Mouse (Mus musculus) central nervous system, embryonic 18 days (tissue): ENCODE measurements around the gene BC117090. TPM values are rescaled to one million over a fixed set of nuclear protein-coding genes. Genes with fewer than 3 reads are reported as not detected.

ENCODE experiments used
- polyA plus RNA-seq: library from polyadenylated mRNA; depleted of rRNA; stranded (reverse); fragments of >200 nt; gene quantifications from 2 replicates; pipeline ENCODE4 v1.2.3, GENCODE M21; 2012; rRNA removed

Gene BC117090
- polyA plus RNA-seq: not detected in 2 replicates

GRCm38 (mm10) chr16:36334232-36334631 lies at the start of gene BC117090:
Gene BC117090, minus strand, starts transcription at chr16:36334332.

GRCm38 (mm10) chr16:36367648-36368047 lies 33.5 kb upstream of the BC117090 start, which contains the start of gene BC100530:
Gene BC100530, minus strand, starts transcription at chr16:36367748.

GRCm38 (mm10) chr16:36276796-36277195 lies 57.3 kb downstream of the BC117090 start, which contains the start of gene Stfa1:
Gene Stfa1, plus strand, starts transcription at chr16:36276951.

Other genes with a start within 250 kb of the BC117090 start
- gene Csta1, start 203.1 kb downstream of the BC117090 start, polyA plus RNA-seq: not detected in 2 replicates
- gene Stfa2l1, start 177.5 kb downstream of the BC117090 start, polyA plus RNA-seq: 1.7 TPM in 1 of 2 replicates, not detected in the other
- 0.30 and 2.5 TPM in 2 replicates for gene Gm5483, start 150.1 kb downstream of the BC117090 start, polyA plus RNA-seq
- not detected in 2 replicates for gene Gm5416, start 123.9 kb downstream of the BC117090 start, polyA plus RNA-seq
- 0.70 TPM in 1 of 2 replicates, not detected in the other for gene 2010005H15Rik, start 112.9 kb downstream of the BC117090 start, polyA plus RNA-seq
- gene Stfa1, start 57.4 kb downstream of the BC117090 start, polyA plus RNA-seq: 0.30 and 1.8 TPM in 2 replicates
- 0.51 and 1.9 TPM in 2 replicates for gene BC100530, start 33.4 kb upstream of the BC117090 start, polyA plus RNA-seq
- gene Stfa2, start 74.1 kb upstream of the BC117090 start, polyA plus RNA-seq: 0.88 TPM in 1 of 2 replicates, not detected in the other
- 0.49 and 1.1 TPM in 2 replicates for gene Stfa3, start 121.1 kb upstream of the BC117090 start, polyA plus RNA-seq
- gene Casr, start 227.8 kb upstream of the BC117090 start, polyA plus RNA-seq: 0.27 and 0.33 TPM in 2 replicates